Mouse (Mus musculus) hindbrain, embryonic 10.5 days (tissue): ENCODE data around the gene Txndc9. TPM values are rescaled to one million over a fixed set of nuclear protein-coding genes. Genes with fewer than 3 reads are reported as not detected.
"Not testable (repeated sequence)": the region's sequence is repeated elsewhere in the genome, so short reads cannot be mapped to it uniquely, and the experiment has no call there.

ENCODE experiments used
- DNase-seq: peaks from one replicate; pipeline ENCODE4 v3.0.0-alpha.2; 2017; ENCODE audit warnings: low spot score
- H3K27ac ChIP-seq: fragments of 300-500 bp; sonication (generic); 2 replicates; pipeline ENCODE4 v1.5.1; 2016; ENCODE audit warnings: mild to moderate bottlenecking, moderate library complexity
- H3K27me3 ChIP-seq: fragments of 300-500 bp; sonication (generic); 2 replicates; pipeline ENCODE4 v1.6.1; 2016; ENCODE audit warnings: mild to moderate bottlenecking; ENCODE audit not compliant: poor library complexity, insufficient read depth, severe bottlenecking
- H3K36me3 ChIP-seq: fragments of 300-500 bp; sonication (generic); 2 replicates; pipeline ENCODE4 v1.6.1; 2016; ENCODE audit warnings: mild to moderate bottlenecking, moderate library complexity
- H3K4me1 ChIP-seq: fragments of 300-500 bp; sonication (generic); replicated peaks from 2 replicates; pipeline ENCODE4 v1.6.1; 2016; ENCODE audit warnings: mild to moderate bottlenecking
- H3K4me3 ChIP-seq: fragments of 300-500 bp; sonication (generic); 2 replicates; pipeline ENCODE4 v1.5.1; 2016; ENCODE audit warnings: mild to moderate bottlenecking, moderate library complexity
- H3K9me3 ChIP-seq: fragments of 300-500 bp; sonication (generic); 2 replicates; pipeline ENCODE4 v1.6.1; 2016; ENCODE audit warnings: mild to moderate bottlenecking, moderate library complexity
- WGBS: fragments of 180-500 bp; shearing (Covaris S2); methylation state at CpG from one replicate; pipeline ENCODE4 v1.1.7; 2016; 5-methylcytosine and 5-hydroxymethylcytosine counted together
- polyA plus RNA-seq: library from polyadenylated mRNA; unstranded; fragments of >200 nt; fragmentation: Nextera tagmentation; extraction: Ambion mirVana; gene quantifications from 2 replicates; pipeline ENCODE4 v1.2.1, GENCODE M21; 2016

Gene Txndc9
- polyA plus RNA-seq, 1 experiment from 2014 or later, result 166 TPM

GRCm38 (mm10) chr1:37999552-37999951 is 1.9 kb upstream of the Txndc9 start:
- Histone ChIP-seq H3K27me3 (no peaks in the 10 kb centered on the region), H3K36me3 (peaks cover 11% of the 10 kb centered on the region), H3K4me1 (peaks cover 18% of the 10 kb centered on the region), H3K9me3 (no peaks in the 10 kb centered on the region), H3K27ac (no peak overlapping the region), H3K4me3 (peak overlapping the region; percentile 98)
- WGBS, result 81% methylated on average over 3 of the region's 3 CpGs
- no peak for DNase-seq

- H3K4me3 ChIP-seq, result peak overlapping the region; percentile 98
- H3K9me3 ChIP-seq, result no peaks in the 10 kb centered on the region
- no peak for DNase-seq
- no peaks in the 10 kb centered on the region for H3K27me3 ChIP-seq
- peaks cover 21% of the 10 kb centered on the region for H3K36me3 ChIP-seq
- peak overlapping the region; percentile 96 for H3K27ac ChIP-seq
- WGBS, result 5% methylated on average over 47 of the region's 47 CpGs
- peaks cover 18% of the 10 kb centered on the region for H3K4me1 ChIP-seq
These were observed 892 bp upstream of the Txndc9 start for GRCm38 (mm10) chr1:37998371-37999199.

GRCm38 (mm10) chr1:37996877-37997484 is 712 bp downstream of the Txndc9 start:
- WGBS, result under 1% methylated on average over 42 of the region's 42 CpGs
- peak overlapping the region; percentile 98 for H3K4me3 ChIP-seq
- H3K27ac ChIP-seq, result peak overlapping the region; percentile 96
- no peaks in the 10 kb centered on the region for H3K27me3 ChIP-seq
- H3K9me3 ChIP-seq, result no peaks in the 10 kb centered on the region
- DNase-seq, result peak; percentile 98
- peaks cover 18% of the 10 kb centered on the region for H3K4me1 ChIP-seq
- peaks cover 37% of the 10 kb centered on the region for H3K36me3 ChIP-seq

GRCm38 (mm10) chr1:37996226-37996625 is 1.5 kb downstream of the Txndc9 start:
- Histone ChIP-seq H3K27ac (peak overlapping the region; percentile 96), H3K36me3 (peaks cover 44% of the 10 kb centered on the region), H3K9me3 (no peaks in the 10 kb centered on the region), H3K4me1 (peaks cover 18% of the 10 kb centered on the region), H3K27me3 (no peaks in the 10 kb centered on the region), H3K4me3 (peak overlapping the region; percentile 98)
- no peak for DNase-seq
- WGBS, result 45% methylated on average over 3 of the region's 3 CpGs

- 92% methylated on average over 5 of the region's 5 CpGs for WGBS
- no peak overlapping the region for H3K4me3 ChIP-seq
- H3K36me3 ChIP-seq, result peaks cover 87% of the 10 kb centered on the region
- H3K27me3 ChIP-seq, result no peaks in the 10 kb centered on the region
- H3K4me1 ChIP-seq, result no peaks in the 10 kb centered on the region
- H3K27ac ChIP-seq, result no peak overlapping the region
- DNase-seq, result no peak
- no peaks in the 10 kb centered on the region for H3K9me3 ChIP-seq
These were observed 9.8 kb downstream of the Txndc9 start for GRCm38 (mm10) chr1:37987856-37988255.

- Histone ChIP-seq H3K27ac (no peak overlapping the region), H3K4me3 (no peak overlapping the region), H3K36me3 (peaks cover 67% of the 10 kb centered on the region), H3K9me3 (no peaks in the 10 kb centered on the region), H3K4me1 (no peaks in the 10 kb centered on the region), H3K27me3 (no peaks in the 10 kb centered on the region)
- peak; percentile 33 for DNase-seq
- WGBS, result 82% methylated on average over 9 of the region's 9 CpGs
These were observed 11.8 kb downstream of the Txndc9 start for GRCm38 (mm10) chr1:37985764-37986323.

- H3K27ac ChIP-seq, result no peak overlapping the region
- no peaks in the 10 kb centered on the region for H3K9me3 ChIP-seq
- WGBS, result 81% methylated on average over 1 of the region's 1 CpGs
- peaks cover 52% of the 10 kb centered on the region for H3K36me3 ChIP-seq
- H3K4me3 ChIP-seq, result no peak overlapping the region
- no peak for DNase-seq
- H3K27me3 ChIP-seq, result no peaks in the 10 kb centered on the region
- no peaks in the 10 kb centered on the region for H3K4me1 ChIP-seq
These were observed 13.4 kb downstream of the Txndc9 start for GRCm38 (mm10) chr1:37984326-37984725.

- no peak overlapping the region for H3K27ac ChIP-seq
- no peaks in the 10 kb centered on the region for H3K27me3 ChIP-seq
- H3K9me3 ChIP-seq, result no peaks in the 10 kb centered on the region
- H3K4me3 ChIP-seq, result no peak overlapping the region
- WGBS, result 88% methylated on average over 7 of the region's 7 CpGs
- H3K4me1 ChIP-seq, result no peaks in the 10 kb centered on the region
- DNase-seq, result no peak
- H3K36me3 ChIP-seq, result no peaks in the 10 kb centered on the region
These were observed 20.4 kb downstream of the Txndc9 start for GRCm38 (mm10) chr1:37977303-37977702.

GRCm38 (mm10) chr1:37976666-37977065 is 21.0 kb downstream of the Txndc9 start:
- not testable (repeated sequence) for H3K27me3 ChIP-seq, H3K27ac ChIP-seq, H3K36me3 ChIP-seq, DNase-seq, H3K4me3 ChIP-seq, H3K4me1 ChIP-seq, H3K9me3 ChIP-seq
- WGBS, result 76% methylated on average over 9 of the region's 9 CpGs

- H3K9me3 ChIP-seq, result no peaks in the 10 kb centered on the region
- DNase-seq, result no peak
- H3K4me1 ChIP-seq, result no peaks in the 10 kb centered on the region
- no peak overlapping the region for H3K4me3 ChIP-seq
- H3K36me3 ChIP-seq, result no peaks in the 10 kb centered on the region
- no peak overlapping the region for H3K27ac ChIP-seq
- H3K27me3 ChIP-seq, result no peaks in the 10 kb centered on the region
- WGBS, result 73% methylated on average over 4 of the region's 4 CpGs
These were observed 26.2 kb downstream of the Txndc9 start for GRCm38 (mm10) chr1:37971520-37971919.

GRCm38 (mm10) chr1:37968746-37969145 is 28.9 kb downstream of the Txndc9 start:
- no peak overlapping the region for H3K27ac ChIP-seq
- no peak overlapping the region for H3K4me3 ChIP-seq
- DNase-seq, result no peak
- H3K9me3 ChIP-seq, result no peaks in the 10 kb centered on the region
- no peaks in the 10 kb centered on the region for H3K27me3 ChIP-seq
- 87% methylated on average over 6 of the region's 6 CpGs for WGBS
- no peaks in the 10 kb centered on the region for H3K36me3 ChIP-seq
- 0 out of 2 replicates have a peak, but pooled peaks cover 4% of the 10 kb centered on the region for H3K4me1 ChIP-seq

GRCm38 (mm10) chr1:37965571-37965970 is 32.1 kb downstream of the Txndc9 start:
- DNase-seq, result no peak
- no peak overlapping the region for H3K27ac ChIP-seq
- 68% methylated on average over 10 of the region's 10 CpGs for WGBS
- no peak overlapping the region for H3K4me3 ChIP-seq
- H3K4me1 ChIP-seq, result 0 out of 2 replicates have a peak, but pooled peaks cover 4% of the 10 kb centered on the region
- H3K36me3 ChIP-seq, result no peaks in the 10 kb centered on the region
- no peaks in the 10 kb centered on the region for H3K9me3 ChIP-seq
- no peaks in the 10 kb centered on the region for H3K27me3 ChIP-seq

GRCm38 (mm10) chr1:37959486-37959885 is 38.2 kb downstream of the Txndc9 start:
- WGBS, result 70% methylated on average over 5 of the region's 5 CpGs
- no peaks in the 10 kb centered on the region for H3K27me3 ChIP-seq
- H3K27ac ChIP-seq, result no peak overlapping the region
- no peak for DNase-seq
- H3K4me3 ChIP-seq, result no peak overlapping the region
- H3K9me3 ChIP-seq, result no peaks in the 10 kb centered on the region
- no peaks in the 10 kb centered on the region for H3K36me3 ChIP-seq
- H3K4me1 ChIP-seq, result peaks cover 7% of the 10 kb centered on the region; the same call in 1 of the 2 replicates
